Mouse (Mus musculus): Measurements from ENCODE around the gene Lrrc61.

DNA sequence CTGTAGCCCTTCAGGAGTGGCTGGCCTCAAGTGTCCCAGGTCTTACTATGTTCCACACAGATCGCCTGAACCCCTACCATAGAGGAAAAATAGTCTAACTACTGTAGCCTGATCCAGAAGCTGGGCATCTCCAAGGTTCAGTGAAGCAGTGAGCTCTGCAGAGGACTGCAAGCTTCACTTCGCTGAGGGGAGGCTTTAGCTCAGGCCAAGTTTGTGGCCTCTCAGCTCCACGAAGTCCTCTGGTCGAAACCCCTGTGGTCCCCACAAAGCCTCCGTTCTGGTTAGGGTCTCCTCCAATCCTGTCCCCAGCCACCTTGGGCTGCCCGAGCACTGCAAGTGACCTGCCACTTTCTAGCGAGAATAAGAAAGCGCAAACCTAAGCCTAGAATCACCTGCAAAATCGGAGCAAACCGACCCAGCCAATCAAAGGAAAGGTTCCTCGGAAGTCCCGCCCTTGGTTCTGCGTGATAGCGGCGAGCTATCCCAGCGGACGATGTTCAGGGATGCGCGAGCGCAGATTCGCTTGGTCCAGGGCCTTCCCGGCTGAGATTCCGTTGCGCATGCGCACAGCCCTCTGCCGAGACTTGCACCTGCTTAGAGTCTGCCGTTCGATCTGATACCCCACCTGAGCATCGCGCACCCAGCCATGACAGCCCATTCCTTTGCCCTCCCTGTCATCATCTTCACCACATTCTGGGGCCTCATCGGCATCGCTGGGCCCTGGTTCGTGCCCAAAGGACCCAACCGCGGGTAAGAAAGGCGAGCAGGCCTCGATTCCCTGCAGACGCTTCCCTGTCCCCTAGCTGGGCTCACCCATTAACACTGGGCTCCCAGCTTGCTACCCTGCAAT is 17.3 kb upstream of the Lrrc61 start, which contains the start of gene Atp6v0e2:
- TF ChIP-seq GATA1 (IDR thresholded peaks at IDR 0.05; ENCODE audit: borderline replicate concordance, low read length) (no peak), FLI1 (IDR thresholded peaks at IDR 0.05; ENCODE audit: low read length) (no peak)
